Mouse (Mus musculus) stomach, embryonic 16.5 days (tissue): ENCODE measurements around the gene Hist2h2aa2. TPM values are rescaled to one million over a fixed set of nuclear protein-coding genes. Genes with fewer than 3 reads are reported as not detected.
"Not testable (repeated sequence)": the region's sequence is repeated elsewhere in the genome, so short reads cannot be mapped to it uniquely, and the experiment has no call there.

Experiments used
- ATAC-seq: fragments of 200-750 bp; cut with Nextera tagmentation; 2 replicates; pipeline ENCODE4 v1.8.0; 2017; ENCODE audit warnings: moderate number of reproducible peaks, moderate TSS enrichment; ENCODE audit not compliant: insufficient read depth, low FRiP score
- H3K27ac ChIP-seq: fragments of 300-500 bp; sonication (generic); 2 replicates; pipeline ENCODE4 v1.5.1; 2014; ENCODE audit warnings: low read length
- H3K27me3 ChIP-seq: fragments of 300-500 bp; sonication (generic); 2 replicates; pipeline ENCODE4 v1.6.1; 2014; ENCODE audit warnings: low read length, control low read depth, mixed read lengths; ENCODE audit not compliant: control insufficient read depth, insufficient read depth
- H3K36me3 ChIP-seq: fragments of 300-500 bp; sonication (generic); 2 replicates; pipeline ENCODE4 v1.6.1; 2014; ENCODE audit warnings: low read length; ENCODE audit not compliant: control insufficient read depth, insufficient read depth
- H3K4me1 ChIP-seq: fragments of 300-500 bp; sonication (generic); 2 replicates; pipeline ENCODE4 v1.6.1; 2014; ENCODE audit warnings: low read length, control low read depth, mixed read lengths; ENCODE audit not compliant: control insufficient read depth, insufficient read depth
- H3K4me2 ChIP-seq: fragments of 300-500 bp; sonication (generic); 2 replicates; pipeline ENCODE4 v1.6.1; 2014; ENCODE audit warnings: low read depth, low read length, mixed read lengths
- H3K4me3 ChIP-seq: fragments of 300-500 bp; sonication (generic); replicated peaks from 2 replicates; pipeline ENCODE4 v1.5.1; 2014; ENCODE audit warnings: mild to moderate bottlenecking, low read length
- H3K9ac ChIP-seq: fragments of 300-500 bp; sonication (generic); 2 replicates; pipeline ENCODE4 v1.6.1; 2014; ENCODE audit warnings: low read length
- H3K9me3 ChIP-seq: fragments of 300-500 bp; sonication (generic); replicated peaks from 2 replicates; pipeline ENCODE4 v1.6.1; 2016; ENCODE audit warnings: low read length, control low read depth; ENCODE audit not compliant: control insufficient read depth
- WGBS: fragments of 180-500 bp; shearing (Covaris S2); extraction: QIAGEN DNeasy Blood & Tissue Kit; methylation state at CpG from one replicate; pipeline ENCODE4 v1.1.7; 2014; 5-methylcytosine and 5-hydroxymethylcytosine counted together
- polyA plus RNA-seq: library from polyadenylated mRNA; unstranded; fragments of >200 nt; fragmentation: Nextera tagmentation; extraction: Ambion mirVana; gene quantifications from 2 replicates; pipeline ENCODE4 v1.2.1, GENCODE M21; 2015

Hist2h2aa2 gene
- polyA plus RNA-seq, 1 experiment from 2014 or later = 49.4 TPM

DNA sequence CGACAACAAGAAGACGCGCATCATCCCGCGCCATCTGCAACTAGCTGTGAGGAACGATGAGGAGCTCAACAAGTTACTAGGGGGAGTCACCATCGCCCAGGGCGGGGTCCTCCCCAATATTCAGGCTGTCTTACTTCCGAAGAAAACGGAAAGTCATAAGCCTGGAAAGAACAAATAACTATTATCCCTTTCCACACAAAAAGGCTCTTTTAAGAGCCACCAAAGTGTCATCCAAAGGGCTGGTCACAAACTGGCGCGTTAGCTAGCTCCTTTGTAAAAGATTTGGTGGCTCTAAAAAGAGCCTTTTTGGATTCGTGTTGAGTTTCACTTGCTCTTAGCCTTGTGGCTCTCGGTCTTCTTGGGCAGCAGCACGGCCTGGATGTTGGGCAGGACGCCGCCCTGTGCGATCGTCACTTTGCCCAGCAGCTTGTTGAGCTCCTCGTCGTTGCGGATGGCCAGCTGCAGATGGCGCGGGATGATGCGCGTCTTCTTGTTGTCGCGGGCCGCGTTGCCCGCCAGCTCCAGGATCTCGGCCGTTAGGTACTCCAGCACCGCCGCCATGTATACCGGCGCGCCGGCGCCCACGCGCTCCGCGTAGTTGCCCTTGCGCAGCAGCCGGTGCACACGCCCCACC lies 19.8 kb downstream of the Hist2h2aa2 start:
- H3K36me3 ChIP-seq, H3K9me3 ChIP-seq, H3K27me3 ChIP-seq: not testable (repeated sequence)
- peak; percentile 1; the same call in 1 of the 2 replicates for ATAC-seq
- Histone ChIP-seq H3K9ac (peak overlapping the region; percentile 78), H3K4me1 (peaks cover 31% of the 10 kb centered on the region), H3K4me2 (peak overlapping the region; percentile 82), H3K4me3 (peak overlapping the region; percentile 50), H3K27ac (peak overlapping the region; percentile 98)
- under 1% methylated on average over 32 of the region's 47 CpGs for WGBS

DNA sequence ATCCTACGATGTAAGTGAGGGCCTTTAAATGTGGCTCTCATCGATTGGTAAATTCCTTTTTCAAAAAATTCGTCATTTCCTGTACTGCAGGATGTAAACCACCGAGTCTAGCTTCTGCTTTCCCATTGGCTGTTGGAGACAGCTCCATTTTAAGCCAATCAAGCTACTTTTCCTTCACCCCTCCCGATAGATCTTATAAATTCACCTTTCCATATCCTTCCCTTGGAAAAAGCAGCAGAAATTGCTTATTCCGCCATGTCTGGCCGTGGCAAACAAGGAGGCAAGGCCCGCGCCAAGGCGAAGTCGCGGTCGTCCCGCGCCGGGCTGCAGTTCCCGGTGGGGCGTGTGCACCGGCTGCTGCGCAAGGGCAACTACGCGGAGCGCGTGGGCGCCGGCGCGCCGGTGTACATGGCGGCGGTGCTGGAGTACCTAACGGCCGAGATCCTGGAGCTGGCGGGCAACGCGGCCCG lies 20.4 kb downstream of the Hist2h2aa2 start, which contains the start of the genes Bola1 and Hist2h2ab:
TSS of gene Bola1 (minus strand) at position 49 of the 470 bp plus-strand sequence.
TSS of gene Hist2h2ab (plus strand) at position 205 of the 470 bp plus-strand sequence.
- H3K4me3 ChIP-seq = peak within 1 kb of the TSS; percentile 50
- WGBS = 0% methylated on average over 34 of the region's 37 CpGs
- peak within 1 kb of the TSS; percentile 82 for H3K4me2 ChIP-seq
- H3K27me3 ChIP-seq = no peaks in the 10 kb centered on the region
- no peaks in the 10 kb centered on the region for H3K9me3 ChIP-seq
- H3K9ac ChIP-seq = peak within 1 kb of the TSS; percentile 78
- ATAC-seq = peak; percentile 78
- peaks cover 31% of the 10 kb centered on the region for H3K4me1 ChIP-seq
- no peaks in the 10 kb centered on the region for H3K36me3 ChIP-seq
- peak within 1 kb of the TSS; percentile 98 for H3K27ac ChIP-seq

DNA sequence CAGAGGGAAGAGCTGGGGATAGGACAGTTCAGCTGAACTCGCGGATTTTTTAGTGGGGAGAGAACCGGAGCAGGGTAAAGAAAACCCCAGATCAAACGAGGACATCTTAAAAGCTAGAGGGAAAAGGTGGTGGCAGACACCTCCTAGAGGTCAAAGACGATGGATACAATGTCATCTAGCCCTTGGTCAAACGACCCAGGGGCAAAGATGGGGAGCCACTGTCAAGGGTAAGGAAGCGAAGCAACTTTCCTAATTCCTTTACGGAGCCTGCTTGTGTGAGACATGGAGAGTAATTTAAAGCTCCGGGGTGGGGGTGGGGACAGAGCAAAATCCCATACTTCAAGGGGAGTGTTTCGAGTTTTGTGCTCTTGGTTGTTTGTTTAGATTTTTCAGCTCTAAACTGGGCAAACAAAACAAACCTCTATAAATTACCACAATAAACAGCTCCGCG lies 20.9 kb downstream of the Hist2h2aa2 start:
- under 1% methylated on average over 12 of the region's 12 CpGs for WGBS
- peak overlapping the region; percentile 78 for H3K9ac ChIP-seq
- peak overlapping the region; percentile 82 for H3K4me2 ChIP-seq
- H3K36me3 ChIP-seq = no peaks in the 10 kb centered on the region
- peak overlapping the region; percentile 98 for H3K27ac ChIP-seq
- H3K4me1 ChIP-seq = peaks cover 31% of the 10 kb centered on the region
- no peak for ATAC-seq
- H3K9me3 ChIP-seq = no peaks in the 10 kb centered on the region
- H3K27me3 ChIP-seq = no peaks in the 10 kb centered on the region
- peak overlapping the region; percentile 50 for H3K4me3 ChIP-seq

DNA sequence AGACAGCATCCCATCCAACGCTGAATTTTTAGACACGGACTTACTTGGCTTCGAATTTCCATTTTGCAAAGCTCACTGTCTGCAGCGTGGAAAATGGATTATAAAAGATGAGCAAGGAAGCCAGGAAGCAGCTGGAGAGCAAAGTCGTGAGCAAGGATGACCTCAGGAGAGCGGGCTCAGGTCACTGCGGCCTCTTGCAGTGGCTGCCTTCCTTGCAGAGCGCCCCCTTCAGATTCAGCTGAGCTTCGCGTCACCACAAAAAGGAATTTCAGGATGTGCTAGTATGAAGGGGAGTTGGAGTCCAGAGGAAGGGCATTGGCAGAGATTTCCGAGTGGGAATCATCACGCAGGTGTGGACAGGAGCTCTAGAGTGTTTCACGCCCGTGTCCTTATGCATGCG lies 30.8 kb downstream of the Hist2h2aa2 start:
- Histone ChIP-seq H3K27ac (no peak overlapping the region), H3K4me3 (no peak overlapping the region), H3K4me2 (no peak overlapping the region), H3K27me3 (no peaks in the 10 kb centered on the region), H3K9me3 (no peaks in the 10 kb centered on the region), H3K9ac (no peak overlapping the region), H3K4me1 (no peaks in the 10 kb centered on the region), H3K36me3 (no peaks in the 10 kb centered on the region)
- 23% methylated on average over 15 of the region's 15 CpGs for WGBS
- ATAC-seq = no peak

DNA sequence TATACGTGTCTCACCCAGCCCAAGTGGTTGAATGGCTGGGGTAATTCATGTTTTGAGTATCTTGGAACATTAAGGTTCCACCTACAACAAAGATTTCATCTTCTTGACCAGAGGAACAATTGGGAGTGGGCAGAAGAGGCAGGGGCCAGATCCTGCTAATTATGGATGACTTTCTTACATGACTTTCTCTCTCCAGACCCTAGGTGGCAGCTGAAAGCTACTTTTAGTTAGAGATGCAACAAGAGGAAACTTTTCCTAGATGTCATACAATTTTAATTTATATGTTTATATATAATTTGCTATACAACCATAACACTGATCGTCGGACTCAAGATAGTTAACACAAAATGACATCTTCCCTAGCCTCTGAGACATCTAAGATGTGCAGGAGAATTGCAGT lies 32.3 kb downstream of the Hist2h2aa2 start:
- no peak for ATAC-seq
- no peak overlapping the region for H3K9ac ChIP-seq
- no peak overlapping the region for H3K4me2 ChIP-seq
- H3K4me1 ChIP-seq = no peaks in the 10 kb centered on the region
- H3K36me3 ChIP-seq = no peaks in the 10 kb centered on the region
- H3K4me3 ChIP-seq = no peak overlapping the region
- H3K9me3 ChIP-seq = no peaks in the 10 kb centered on the region
- no peak overlapping the region for H3K27ac ChIP-seq
- H3K27me3 ChIP-seq = no peaks in the 10 kb centered on the region
- 62% methylated on average over 3 of the region's 3 CpGs for WGBS

DNA sequence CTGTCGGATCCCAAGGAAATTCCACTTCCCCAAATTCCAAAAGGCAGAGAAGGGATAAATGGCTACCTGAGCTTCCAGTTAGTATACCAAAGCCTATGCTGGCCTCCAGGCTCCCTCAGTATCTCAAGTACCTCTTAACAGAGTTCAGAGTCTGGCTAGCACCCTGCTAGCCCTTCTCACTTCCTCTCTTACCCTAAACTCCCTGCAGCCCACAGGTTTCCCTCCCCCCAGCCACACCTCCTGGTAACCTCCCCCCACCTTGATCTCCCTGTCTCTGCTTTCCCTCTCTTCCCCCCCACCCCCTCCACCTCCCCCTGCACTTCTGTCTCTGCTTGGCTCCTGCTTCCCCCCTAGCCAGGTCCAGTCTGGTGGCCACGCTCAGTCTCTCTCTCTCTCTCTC lies 40.3 kb downstream of the Hist2h2aa2 start:
- ATAC-seq = no peak
- WGBS = 52% methylated on average over 2 of the region's 2 CpGs
- Histone ChIP-seq H3K4me3 (no peak overlapping the region), H3K9me3 (no peaks in the 10 kb centered on the region), H3K4me2 (no peak overlapping the region), H3K27ac (no peak overlapping the region), H3K36me3 (no peaks in the 10 kb centered on the region), H3K4me1 (peaks cover 7% of the 10 kb centered on the region), H3K9ac (no peak overlapping the region), H3K27me3 (no peaks in the 10 kb centered on the region)

DNA sequence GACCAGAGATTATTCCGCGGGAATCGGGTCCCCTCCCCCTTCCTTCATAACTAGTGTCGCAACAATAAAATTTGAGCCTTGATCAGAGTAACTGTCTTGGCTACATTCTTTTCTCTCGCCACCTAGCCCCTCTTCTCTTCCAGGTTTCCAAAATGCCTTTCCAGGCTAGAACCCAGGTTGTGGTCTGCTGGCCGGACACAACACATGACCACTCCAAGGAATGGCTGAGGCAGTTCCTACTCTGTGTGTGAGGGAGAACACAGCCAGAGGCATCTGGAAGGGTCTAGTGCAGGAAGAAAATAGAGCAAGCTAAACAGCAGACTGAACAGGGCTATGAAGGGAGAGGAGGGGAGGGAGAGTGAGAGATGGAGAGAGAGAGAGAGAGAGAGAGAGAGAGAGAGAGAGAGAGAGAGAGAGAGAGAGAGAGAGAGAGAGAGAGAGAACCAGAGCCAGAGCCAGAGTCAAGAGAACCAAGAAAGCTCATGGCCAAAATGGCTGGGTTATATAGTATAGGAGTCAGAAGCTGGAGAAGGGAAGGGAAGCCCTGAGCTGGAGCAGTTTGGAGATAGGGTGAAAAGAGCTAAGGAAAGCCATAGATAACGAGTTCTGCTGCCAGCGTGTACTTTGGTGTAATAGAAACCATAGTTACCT lies 41.4 kb downstream of the Hist2h2aa2 start:
- H3K27me3 ChIP-seq, H3K9ac ChIP-seq, H3K27ac ChIP-seq, H3K4me1 ChIP-seq, H3K36me3 ChIP-seq, H3K9me3 ChIP-seq, H3K4me3 ChIP-seq, ATAC-seq: not testable (repeated sequence)
- 26% methylated on average over 7 of the region's 8 CpGs for WGBS
- peak overlapping the region; percentile 99; the same call in 1 of the 2 replicates for H3K4me2 ChIP-seq

DNA sequence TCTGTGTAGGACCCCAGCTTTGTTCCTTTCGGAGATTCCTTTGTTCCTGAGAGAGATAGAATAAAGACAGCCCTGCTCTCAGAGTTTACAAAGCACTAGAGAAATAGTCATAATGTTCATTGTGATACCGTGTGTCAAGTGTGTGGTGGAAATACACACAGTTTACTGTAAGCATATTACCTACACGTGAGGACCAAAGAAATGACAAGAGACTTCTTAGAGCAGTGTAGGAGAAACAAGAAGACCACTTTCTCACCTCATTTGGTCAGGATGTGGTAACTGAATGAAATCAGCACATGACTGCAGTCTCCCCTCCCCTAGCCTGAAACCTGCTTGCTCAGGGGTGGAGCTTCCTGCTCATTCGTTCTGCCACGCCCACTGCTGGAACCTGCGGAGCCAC lies 41.9 kb downstream of the Hist2h2aa2 start:
- peaks cover 7% of the 10 kb centered on the region for H3K4me1 ChIP-seq
- peak overlapping the region; percentile 79 for H3K4me3 ChIP-seq
- H3K36me3 ChIP-seq = no peaks in the 10 kb centered on the region
- H3K9ac ChIP-seq = peak overlapping the region; percentile 33; the same call in 1 of the 2 replicates
- no peaks in the 10 kb centered on the region for H3K9me3 ChIP-seq
- no peaks in the 10 kb centered on the region for H3K27me3 ChIP-seq
- peak overlapping the region; percentile 71 for H3K27ac ChIP-seq
- peak; percentile 34; the same call in 1 of the 2 replicates for ATAC-seq
- peak overlapping the region; percentile 99 for H3K4me2 ChIP-seq
- WGBS = 13% methylated on average over 6 of the region's 6 CpGs

DNA sequence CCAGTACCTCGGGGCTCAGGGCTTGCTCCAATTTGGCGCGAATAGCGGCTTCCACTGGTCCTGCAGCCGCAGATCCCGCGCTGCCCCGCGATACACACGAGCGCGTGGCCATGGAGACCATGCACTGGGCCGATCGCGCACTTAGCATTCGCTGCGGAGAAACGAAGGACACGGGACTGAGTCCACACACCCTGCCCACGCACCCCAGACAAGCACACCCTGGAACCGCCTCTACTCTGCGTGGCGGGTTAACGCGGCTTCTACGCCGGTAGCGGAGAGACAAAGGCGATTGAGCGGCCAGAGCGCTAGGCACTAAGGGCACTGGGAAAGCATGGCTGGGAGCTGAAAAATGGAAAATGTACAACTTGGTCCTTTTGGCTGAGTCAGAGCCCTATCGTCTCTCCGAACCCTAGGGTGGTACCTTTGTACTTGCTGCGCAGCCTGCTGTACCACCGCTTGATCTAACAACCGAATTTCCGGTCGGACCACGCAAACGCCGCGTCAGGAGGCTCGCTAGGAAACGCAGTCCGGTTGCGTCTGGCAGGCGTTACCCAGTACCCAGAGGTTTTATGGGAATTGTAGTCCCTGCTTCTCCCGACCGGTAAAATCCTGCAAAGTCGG lies 42.8 kb downstream of the Hist2h2aa2 start:
- Histone ChIP-seq H3K27ac (peak overlapping the region; percentile 95), H3K27me3 (no peaks in the 10 kb centered on the region), H3K9me3 (no peaks in the 10 kb centered on the region), H3K4me2 (peak overlapping the region; percentile 99), H3K4me3 (peak overlapping the region; percentile 79), H3K9ac (peak overlapping the region; percentile 82), H3K36me3 (no peaks in the 10 kb centered on the region), H3K4me1 (peaks cover 7% of the 10 kb centered on the region)
- under 1% methylated on average over 50 of the region's 50 CpGs for WGBS
- ATAC-seq = peak; percentile 93
